Mouse (Mus musculus) heart, postnatal 0 days (tissue): ENCODE data around the gene Hivep1.

Experiments
- CTCF ChIP-seq: IDR thresholded peaks from 2 replicates; pipeline ENCODE4 v1.5.1; 2016; ENCODE audit warnings: antibody characterized with exemption, control low read depth, low read depth
- EP300 ChIP-seq: IDR thresholded peaks from 2 replicates; pipeline ENCODE4 v1.6.1; 2016; ENCODE audit warnings: antibody characterized with exemption, low read depth

GRCm38 (mm10) chr13:42102980-42103379 is 51.2 kb downstream of the Hivep1 start:
- TF ChIP-seq EP300 (no peak), CTCF (no peak)
